Comparison of ENCODE assay signal across 10 mouse cellular contexts in the genomic region with DNA sequence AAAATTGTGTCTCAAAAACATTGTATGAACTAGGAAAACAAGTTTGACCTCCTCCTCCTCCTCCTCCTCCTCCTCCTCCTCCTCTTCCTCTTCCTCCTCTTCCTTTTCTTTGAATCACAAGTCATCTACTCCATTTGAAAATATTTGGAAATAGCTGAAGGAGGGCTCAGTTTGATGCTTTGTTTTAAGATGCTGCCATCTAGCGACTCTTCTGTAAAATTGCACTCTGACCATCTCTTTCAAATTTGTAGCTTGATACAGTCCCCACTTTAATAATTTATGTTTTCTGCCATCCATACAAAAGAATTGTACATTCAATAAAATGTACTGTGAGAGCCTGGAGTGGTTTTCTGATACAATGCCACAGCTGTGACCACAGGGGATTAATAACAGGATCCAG.
DNase-seq lines count a peak whose midpoint lies in the region; ATAC-seq and TF ChIP-seq lines count a peak whose summit lies in the region.
"Had no signal": no experiment of that assay in that cellular context is flagged by ENCODE, and none has a peak within 500 bp of the region (broad histone marks: within the 10 kb centered on the region; RNA-seq: fewer than 3 reads in every experiment).

No protein-coding gene starts in this region.

- no peak overlapping the region for H3K4me2 ChIP-seq in midbrain, embryonic 12.5 days (replicated peaks)
- H3K4me2 ChIP-seq: embryonic facial prominence, embryonic 15.5 days had no signal

- DNase-seq in kidney, adult 2 months, result no peak
- no peak for DNase-seq in kidney, postnatal 36 days
- peak; percentile 73 for DNase-seq in brain, embryonic 14.5 days (ENCODE audit: low read depth)
- no peak for DNase-seq in cerebellum, adult 11 months
- no peak for DNase-seq in thymus, postnatal 14 days
- no peak for DNase-seq in urinary bladder, postnatal 10 days (ENCODE audit: low spot score)
- DNase-seq: heart, postnatal 36 days had no signal

- no peak overlapping the region for H3K27ac ChIP-seq in kidney, adult 2 months (ENCODE audit: insufficient read depth, low read depth, low read length)
- H3K27ac ChIP-seq in midbrain, embryonic 12.5 days (replicated peaks), result no peak overlapping the region
- H3K27ac ChIP-seq: embryonic facial prominence, embryonic 15.5 days had no signal

- ATAC-seq in midbrain, embryonic 12.5 days (ENCODE audit: low FRiP score, low read depth), result peak; percentile 41; the same call in 1 of the 2 replicates

- no peaks in the 10 kb centered on the region for H3K36me3 ChIP-seq in kidney, adult 2 months (ENCODE audit: control insufficient read depth, insufficient read depth, low read length)
- no peaks in the 10 kb centered on the region for H3K36me3 ChIP-seq in E14TG2a.4 (ENCODE audit: insufficient read depth, low read length)
- no peaks in the 10 kb centered on the region for H3K36me3 ChIP-seq in midbrain, embryonic 12.5 days
- H3K36me3 ChIP-seq: embryonic facial prominence, embryonic 15.5 days had no signal

- H3K27me3 ChIP-seq in kidney, adult 2 months (replicated peaks; ENCODE audit: control insufficient read depth, insufficient read depth, low read length), result no peaks in the 10 kb centered on the region
- H3K27me3 ChIP-seq in E14TG2a.4 (ENCODE audit: insufficient read depth, low read length), result no peaks in the 10 kb centered on the region
- H3K27me3 ChIP-seq in midbrain, embryonic 12.5 days, result no peaks in the 10 kb centered on the region
- H3K27me3 ChIP-seq: embryonic facial prominence, embryonic 15.5 days had no signal

- H3K9ac ChIP-seq in midbrain, embryonic 12.5 days (replicated peaks), result no peak overlapping the region
- H3K9ac ChIP-seq: embryonic facial prominence, embryonic 15.5 days had no signal

- WGBS in kidney, adult 2 months, result 0% methylated on average over 1 of the region's 1 CpGs
- 0% methylated on average over 1 of the region's 1 CpGs for WGBS in midbrain, embryonic 12.5 days

- H3K4me1 ChIP-seq in kidney, adult 2 months (ENCODE audit: control insufficient read depth, insufficient read depth, low read length), result no peaks in the 10 kb centered on the region
- no peaks in the 10 kb centered on the region for H3K4me1 ChIP-seq in E14TG2a.4 (replicated peaks; ENCODE audit: low read depth, low read length)
- H3K4me1 ChIP-seq in midbrain, embryonic 12.5 days, result no peaks in the 10 kb centered on the region
- H3K4me1 ChIP-seq: embryonic facial prominence, embryonic 15.5 days had no signal

- no peak overlapping the region for H3K4me3 ChIP-seq in kidney, adult 2 months (ENCODE audit: insufficient read depth, low read depth, low read length)
- H3K4me3 ChIP-seq in E14TG2a.4 (replicated peaks; ENCODE audit: low read length), result no peak overlapping the region
- H3K4me3 ChIP-seq in midbrain, embryonic 12.5 days, result no peak overlapping the region
- H3K4me3 ChIP-seq: embryonic facial prominence, embryonic 15.5 days had no signal

- H3K9me3 ChIP-seq in E14TG2a.4 (ENCODE audit: low read length), result no peaks in the 10 kb centered on the region
- H3K9me3 ChIP-seq in midbrain, embryonic 12.5 days, result no peaks in the 10 kb centered on the region
- H3K9me3 ChIP-seq: embryonic facial prominence, embryonic 15.5 days had no signal

- peak; percentile 33; the same call in 1 of the 2 replicates for TF ChIP-seq CTCF in kidney, adult 2 months (conservative IDR thresholded peaks at IDR 0.05; ENCODE audit: insufficient read depth, insufficient read length, low read depth, low read length)
- peak; percentile 77 for TF ChIP-seq CTCF in E14TG2a.4 (conservative IDR thresholded peaks at IDR 0.05; ENCODE audit: low read length)
- peak; percentile 53 for TF ChIP-seq CTCF in brain, embryonic 14.5 days (IDR thresholded peaks at IDR 0.05; ENCODE audit: borderline replicate concordance, extremely low read depth, insufficient read depth, insufficient read length)

- no peak for TF ChIP-seq POLR2A in kidney, adult 2 months (IDR thresholded peaks at IDR 0.05; ENCODE audit: low read depth, low read length)
- TF ChIP-seq POLR2A in brain, embryonic 14.5 days (IDR thresholded peaks at IDR 0.05; ENCODE audit: borderline replicate concordance, extremely low read depth, insufficient read depth, insufficient read length, poor library complexity, severe bottlenecking), result no peak
